21 mouse cellular contexts compared by ENCODE assay signal in the genomic region with DNA sequence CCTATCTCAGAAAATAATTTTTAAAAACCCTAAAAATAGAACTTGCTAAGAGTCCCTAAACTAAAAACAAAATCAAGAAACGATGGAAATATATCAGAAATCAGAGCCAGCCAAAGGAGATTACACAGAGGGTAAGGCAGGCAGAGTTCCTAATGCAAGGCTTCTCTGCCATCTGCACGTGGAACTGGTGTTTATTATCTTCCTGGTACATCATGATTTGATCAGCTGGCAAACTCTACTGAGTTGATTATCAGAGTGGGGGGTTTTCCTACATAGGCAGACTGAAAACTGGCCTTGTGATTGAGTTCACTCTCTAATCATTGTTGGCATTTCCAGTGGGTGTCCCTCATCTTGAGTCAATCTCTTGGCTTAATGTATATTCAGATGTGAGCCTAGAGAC.
A peak's percentile ranks its signal among the peaks of the same experiment; 100 is the strongest.
DNase-seq lines count a peak whose midpoint lies in the region; ATAC-seq and TF ChIP-seq lines count a peak whose summit lies in the region.
"Had no signal": no experiment of that assay in that cellular context is flagged by ENCODE, and none has a peak within 500 bp of the region (broad histone marks: within the 10 kb centered on the region; RNA-seq: fewer than 3 reads in every experiment).

No protein-coding gene starts in this region.

- TF ChIP-seq POLR2A in brain, embryonic 14.5 days (IDR thresholded peaks at IDR 0.05; ENCODE audit: borderline replicate concordance, extremely low read depth, insufficient read depth, insufficient read length, poor library complexity, severe bottlenecking), result no peak

- ATAC-seq in forebrain, embryonic 14.5 days, result no peak
- ATAC-seq in forebrain, embryonic 13.5 days, result no peak
- no peak for ATAC-seq in embryonic facial prominence, embryonic 13.5 days (ENCODE audit: insufficient number of reproducible peaks, insufficient read depth, low FRiP score, low TSS enrichment, low read depth)
- ATAC-seq: forebrain, embryonic 16.5 days had no signal

- H3K4me2 ChIP-seq in forebrain, embryonic 14.5 days (ENCODE audit: low read length), result no peak overlapping the region
- no peak overlapping the region for H3K4me2 ChIP-seq in forebrain, embryonic 13.5 days
- no peak overlapping the region for H3K4me2 ChIP-seq in embryonic facial prominence, embryonic 13.5 days
- H3K4me2 ChIP-seq: embryonic facial prominence, embryonic 12.5 days; embryonic facial prominence, embryonic 15.5 days; forebrain, embryonic 12.5 days had no signal

- peak; percentile 9 for DNase-seq in forebrain, embryonic 14.5 days (ENCODE audit: low spot score)
- DNase-seq in layer of hippocampus, adult 2 months (ENCODE audit: low spot score in 2 of 2), result peak; percentile 15 to 19
- no peak for DNase-seq in layer of hippocampus, adult 9-10 months (ENCODE audit: low spot score)
- DNase-seq in brain, embryonic 14.5 days (ENCODE audit: low read depth), result peak; percentile 18
- no peak for DNase-seq in kidney, adult 9 months
- DNase-seq: adrenal gland, adult 2 months; adrenal gland, postnatal 10 days; adrenal gland, postnatal 25 days; cerebellum, adult 11-12 months; cerebellum, adult 2 months; cerebellum, adult 9-10 months; cerebellum, postnatal 10 days; cerebellum, postnatal 25 days had no signal

- 78% methylated on average over 2 of the region's 2 CpGs for WGBS in forebrain, embryonic 14.5 days
- 74% methylated on average over 2 of the region's 2 CpGs for WGBS in forebrain, embryonic 13.5 days
- WGBS in embryonic facial prominence, embryonic 13.5 days, result 35% methylated on average over 2 of the region's 2 CpGs

- H3K36me3 ChIP-seq in forebrain, embryonic 14.5 days (ENCODE audit: control insufficient read depth, insufficient read depth, low read length), result no peaks in the 10 kb centered on the region
- no peaks in the 10 kb centered on the region for H3K36me3 ChIP-seq in forebrain, embryonic 13.5 days (ENCODE audit: poor library complexity, severe bottlenecking)
- no peaks in the 10 kb centered on the region for H3K36me3 ChIP-seq in embryonic facial prominence, embryonic 13.5 days
- H3K36me3 ChIP-seq: embryonic facial prominence, embryonic 12.5 days; embryonic facial prominence, embryonic 15.5 days; forebrain, embryonic 10.5 days; forebrain, embryonic 12.5 days had no signal

- H3K4me1 ChIP-seq in forebrain, embryonic 14.5 days (ENCODE audit: control insufficient read depth, insufficient read depth, low read length), result no peaks in the 10 kb centered on the region; the same call in 1 of the 2 replicates
- H3K4me1 ChIP-seq in forebrain, embryonic 13.5 days, result peaks cover 8% of the 10 kb centered on the region
- peaks cover 10% of the 10 kb centered on the region; the same call in 1 of the 2 replicates for H3K4me1 ChIP-seq in embryonic facial prominence, embryonic 13.5 days
- H3K4me1 ChIP-seq: embryonic facial prominence, embryonic 15.5 days had no signal

- H3K9ac ChIP-seq in forebrain, embryonic 14.5 days (ENCODE audit: low read length), result no peak overlapping the region
- no peak overlapping the region for H3K9ac ChIP-seq in forebrain, embryonic 13.5 days
- no peak overlapping the region for H3K9ac ChIP-seq in embryonic facial prominence, embryonic 13.5 days
- H3K9ac ChIP-seq: embryonic facial prominence, embryonic 12.5 days; embryonic facial prominence, embryonic 15.5 days; forebrain, embryonic 12.5 days had no signal

- no peaks in the 10 kb centered on the region for H3K27me3 ChIP-seq in forebrain, embryonic 14.5 days (replicated peaks; ENCODE audit: control insufficient read depth, insufficient read depth, low read length)
- no peaks in the 10 kb centered on the region for H3K27me3 ChIP-seq in forebrain, embryonic 13.5 days
- H3K27me3 ChIP-seq in embryonic facial prominence, embryonic 13.5 days, result no peaks in the 10 kb centered on the region
- H3K27me3 ChIP-seq: embryonic facial prominence, embryonic 12.5 days; embryonic facial prominence, embryonic 15.5 days; forebrain, embryonic 12.5 days had no signal

- no peak for TF ChIP-seq CTCF in layer of hippocampus, adult 2 months (conservative IDR thresholded peaks at IDR 0.05)
- no peak for TF ChIP-seq CTCF in brain, embryonic 14.5 days (IDR thresholded peaks at IDR 0.05; ENCODE audit: borderline replicate concordance, extremely low read depth, insufficient read depth, insufficient read length)

- H3K27ac ChIP-seq in forebrain, embryonic 14.5 days (ENCODE audit: low read depth, low read length), result no peak overlapping the region
- no peak overlapping the region for H3K27ac ChIP-seq in forebrain, embryonic 13.5 days
- peak overlapping the region; percentile 49; the same call in 1 of the 2 replicates for H3K27ac ChIP-seq in layer of hippocampus, adult 2 months
- H3K27ac ChIP-seq in embryonic facial prominence, embryonic 13.5 days, result peak overlapping the region; percentile 16; the same call in 1 of the 2 replicates
- H3K27ac ChIP-seq: embryonic facial prominence, embryonic 12.5 days; embryonic facial prominence, embryonic 15.5 days; forebrain, embryonic 10.5 days; forebrain, embryonic 12.5 days had no signal

- no peak overlapping the region for H3K4me3 ChIP-seq in forebrain, embryonic 14.5 days (ENCODE audit: low read depth, low read length)
- no peak overlapping the region for H3K4me3 ChIP-seq in forebrain, embryonic 13.5 days
- no peak overlapping the region for H3K4me3 ChIP-seq in layer of hippocampus, adult 2 months
- H3K4me3 ChIP-seq in embryonic facial prominence, embryonic 13.5 days, result no peak overlapping the region
- H3K4me3 ChIP-seq: embryonic facial prominence, embryonic 12.5 days; embryonic facial prominence, embryonic 15.5 days; erythroblast, embryonic 14.5 days; forebrain, embryonic 10.5 days; forebrain, embryonic 12.5 days had no signal

- no peaks in the 10 kb centered on the region for H3K9me3 ChIP-seq in forebrain, embryonic 14.5 days (replicated peaks; ENCODE audit: control insufficient read depth, low read length)
- H3K9me3 ChIP-seq in forebrain, embryonic 13.5 days (replicated peaks), result no peaks in the 10 kb centered on the region
- no peaks in the 10 kb centered on the region for H3K9me3 ChIP-seq in embryonic facial prominence, embryonic 13.5 days
- H3K9me3 ChIP-seq: embryonic facial prominence, embryonic 12.5 days; embryonic facial prominence, embryonic 15.5 days; forebrain, embryonic 10.5 days; forebrain, embryonic 12.5 days had no signal

Comparison
In these comparisons a context has a peak if more than half of its experiments do, and no peak if none do; other contexts are left out.
1. DNase-seq: peak in forebrain, embryonic 14.5 days (single experiment), layer of hippocampus, adult 2 months (2 of 2) and brain, embryonic 14.5 days (single experiment); none in layer of hippocampus, adult 9-10 months (single experiment) and kidney, adult 9 months (single experiment).
2. H3K27ac ChIP-seq: peak in layer of hippocampus, adult 2 months (single experiment) and embryonic facial prominence, embryonic 13.5 days (single experiment); none in forebrain, embryonic 14.5 days (single experiment) and forebrain, embryonic 13.5 days (single experiment).